Mouse (Mus musculus): ENCODE data around the gene Trim47. TPM values are rescaled to one million over a fixed set of nuclear protein-coding genes. Genes with fewer than 3 reads are reported as not detected.

Trim47 gene
- polyA plus RNA-seq, 1 experiment from 2014 or later = 6.2 TPM

GRCm38 (mm10) chr11:116111611-116112203 lies 15.3 kb downstream of the Trim47 start:
- Histone ChIP-seq H3K4me2 (no peak overlapping the region), H3K9me3 (replicated peaks) (no peaks in the 10 kb centered on the region), H3K4me3 (no peak overlapping the region), H3K9ac (no peak overlapping the region), H3K4me1 (peaks cover 41% of the 10 kb centered on the region), H3K27ac (no peak overlapping the region), H3K36me3 (no peaks in the 10 kb centered on the region), H3K27me3 (replicated peaks) (peaks cover 59% of the 10 kb centered on the region)
- WGBS (ENCODE audit: insufficient replicate concordance) = 82% methylated on average over 19 of the region's 19 CpGs
- no peak for ATAC-seq

- Histone ChIP-seq H3K9me3 (replicated peaks) (no peaks in the 10 kb centered on the region), H3K27ac (no peak overlapping the region), H3K27me3 (replicated peaks) (peaks cover 65% of the 10 kb centered on the region), H3K36me3 (no peaks in the 10 kb centered on the region), H3K4me2 (no peak overlapping the region), H3K9ac (no peak overlapping the region), H3K4me1 (peaks cover 46% of the 10 kb centered on the region), H3K4me3 (no peak overlapping the region)
- no peak for ATAC-seq
- WGBS (ENCODE audit: insufficient replicate concordance) = 74% methylated on average over 4 of the region's 4 CpGs
Measured at GRCm38 (mm10) chr11:116111067-116111466, 15.9 kb downstream of the Trim47 start.

GRCm38 (mm10) chr11:116110540-116110939 lies 16.5 kb downstream of the Trim47 start:
- peak overlapping the region; percentile 68 for H3K4me2 ChIP-seq
- ATAC-seq = no peak
- H3K27me3 ChIP-seq (replicated peaks) = peaks cover 70% of the 10 kb centered on the region
- H3K27ac ChIP-seq = 0 out of 2 replicates have a peak overlapping the region, but pooled peaks have one; percentile 20
- 20% methylated on average over 10 of the region's 10 CpGs for WGBS (ENCODE audit: insufficient replicate concordance)
- H3K4me3 ChIP-seq = peak overlapping the region; percentile 47
- peak overlapping the region; percentile 54; the same call in 1 of the 2 replicates for H3K9ac ChIP-seq
- H3K4me1 ChIP-seq = peaks cover 52% of the 10 kb centered on the region
- H3K9me3 ChIP-seq (replicated peaks) = no peaks in the 10 kb centered on the region
- no peaks in the 10 kb centered on the region for H3K36me3 ChIP-seq

GRCm38 (mm10) chr11:116110131-116110530 lies 16.9 kb downstream of the Trim47 start:
- Histone ChIP-seq H3K9me3 (replicated peaks) (no peaks in the 10 kb centered on the region), H3K36me3 (no peaks in the 10 kb centered on the region), H3K4me3 (peak overlapping the region; percentile 47), H3K9ac (peak overlapping the region; percentile 54), H3K4me1 (peaks cover 56% of the 10 kb centered on the region), H3K27ac (0 out of 2 replicates have a peak overlapping the region, but pooled peaks have one; percentile 20), H3K27me3 (replicated peaks) (peaks cover 71% of the 10 kb centered on the region), H3K4me2 (peak overlapping the region; percentile 68)
- ATAC-seq = 0 out of 2 replicates have a peak, but pooled peaks have one; percentile 33
- 3% methylated on average over 30 of the region's 35 CpGs for WGBS (ENCODE audit: insufficient replicate concordance)

GRCm38 (mm10) chr11:116109441-116110081 lies 17.4 kb downstream of the Trim47 start:
- Histone ChIP-seq H3K4me3 (peak overlapping the region; percentile 47), H3K36me3 (no peaks in the 10 kb centered on the region), H3K4me2 (peak overlapping the region; percentile 68), H3K9me3 (replicated peaks) (no peaks in the 10 kb centered on the region), H3K4me1 (peaks cover 59% of the 10 kb centered on the region), H3K9ac (peak overlapping the region; percentile 54), H3K27me3 (replicated peaks) (peaks cover 71% of the 10 kb centered on the region), H3K27ac (no peak overlapping the region)
- 2% methylated on average over 69 of the region's 70 CpGs for WGBS (ENCODE audit: insufficient replicate concordance)
- ATAC-seq = no peak

GRCm38 (mm10) chr11:116108464-116109137 lies 18.4 kb downstream of the Trim47 start:
- Histone ChIP-seq H3K4me2 (peak overlapping the region; percentile 68), H3K36me3 (no peaks in the 10 kb centered on the region), H3K27me3 (replicated peaks) (peaks cover 68% of the 10 kb centered on the region), H3K27ac (no peak overlapping the region), H3K9ac (no peak overlapping the region), H3K4me3 (peak overlapping the region; percentile 47), H3K4me1 (peaks cover 69% of the 10 kb centered on the region), H3K9me3 (replicated peaks) (no peaks in the 10 kb centered on the region)
- ATAC-seq = no peak
- 20% methylated on average over 23 of the region's 23 CpGs for WGBS (ENCODE audit: insufficient replicate concordance)

GRCm38 (mm10) chr11:116107777-116108285 lies 19.2 kb downstream of the Trim47 start:
- peaks cover 68% of the 10 kb centered on the region for H3K27me3 ChIP-seq (replicated peaks)
- no peaks in the 10 kb centered on the region for H3K36me3 ChIP-seq
- no peak overlapping the region for H3K9ac ChIP-seq
- H3K27ac ChIP-seq = no peak overlapping the region
- 50% methylated on average over 19 of the region's 19 CpGs for WGBS (ENCODE audit: insufficient replicate concordance)
- peaks cover 76% of the 10 kb centered on the region for H3K4me1 ChIP-seq
- no peaks in the 10 kb centered on the region for H3K9me3 ChIP-seq (replicated peaks)
- no peak for ATAC-seq
- H3K4me2 ChIP-seq = peak overlapping the region; percentile 68
- H3K4me3 ChIP-seq = no peak overlapping the region

- no peak overlapping the region for H3K4me3 ChIP-seq
- H3K27ac ChIP-seq = no peak overlapping the region
- no peaks in the 10 kb centered on the region for H3K36me3 ChIP-seq
- no peak overlapping the region for H3K9ac ChIP-seq
- ATAC-seq = no peak
- peaks cover 66% of the 10 kb centered on the region for H3K27me3 ChIP-seq (replicated peaks)
- H3K4me2 ChIP-seq = peak overlapping the region; percentile 68
- WGBS (ENCODE audit: insufficient replicate concordance) = 35% methylated on average over 13 of the region's 14 CpGs
- H3K9me3 ChIP-seq (replicated peaks) = no peaks in the 10 kb centered on the region
- peaks cover 82% of the 10 kb centered on the region for H3K4me1 ChIP-seq
Measured at GRCm38 (mm10) chr11:116106963-116107776, 19.8 kb downstream of the Trim47 start.

- Histone ChIP-seq H3K9ac (peak overlapping the region; percentile 23; the same call in 1 of the 2 replicates), H3K27ac (no peak overlapping the region), H3K27me3 (replicated peaks) (peaks cover 58% of the 10 kb centered on the region), H3K9me3 (replicated peaks) (no peaks in the 10 kb centered on the region), H3K4me3 (peak overlapping the region; percentile 16; the same call in 1 of the 2 replicates), H3K36me3 (no peaks in the 10 kb centered on the region), H3K4me1 (peaks cover 90% of the 10 kb centered on the region), H3K4me2 (peak overlapping the region; percentile 57)
- 27% methylated on average over 32 of the region's 32 CpGs for WGBS (ENCODE audit: insufficient replicate concordance)
- ATAC-seq = no peak
Measured at GRCm38 (mm10) chr11:116106154-116106962, 20.7 kb downstream of the Trim47 start.

- Histone ChIP-seq H3K9ac (no peak overlapping the region), H3K4me1 (peaks cover 96% of the 10 kb centered on the region), H3K27me3 (replicated peaks) (peaks cover 45% of the 10 kb centered on the region), H3K36me3 (no peaks in the 10 kb centered on the region), H3K4me2 (no peak overlapping the region), H3K27ac (no peak overlapping the region), H3K9me3 (replicated peaks) (no peaks in the 10 kb centered on the region), H3K4me3 (no peak overlapping the region)
- ATAC-seq = no peak
- 62% methylated on average over 2 of the region's 2 CpGs for WGBS (ENCODE audit: insufficient replicate concordance)
Measured at GRCm38 (mm10) chr11:116105065-116105464, 21.9 kb downstream of the Trim47 start.
